Mouse (Mus musculus) thymus, adult 2 months (tissue): ENCODE measurements around the gene Lrrc45. TPM values are rescaled to one million over a fixed set of nuclear protein-coding genes. Genes with fewer than 3 reads are reported as not detected.
A peak's percentile ranks its signal among the peaks of the same experiment; 100 is the strongest.
"Not testable (repeated sequence)": the region's sequence is repeated elsewhere in the genome, so short reads cannot be mapped to it uniquely, and the experiment has no call there.

Source experiments
- DNase-seq: peaks from one replicate; pipeline ENCODE4 v3.0.0; 2021
- H3K27ac ChIP-seq: fragments of 200-500 bp; 2 replicates; pipeline ENCODE4 v1.5.1; 2012; ENCODE audit warnings: low read length, control low read depth; ENCODE audit not compliant: control insufficient read depth, insufficient read depth
- H3K27me3 ChIP-seq: fragments of 200-500 bp; 2 replicates; pipeline ENCODE4 v1.6.1; 2012; ENCODE audit warnings: mild to moderate bottlenecking, low read length, moderate library complexity, mixed read lengths; ENCODE audit not compliant: control insufficient read depth, insufficient read depth
- H3K36me3 ChIP-seq: fragments of 200-500 bp; 2 replicates; pipeline ENCODE4 v1.6.1; 2012; ENCODE audit warnings: mild to moderate bottlenecking, low read length, moderate library complexity; ENCODE audit not compliant: control insufficient read depth, insufficient read depth
- H3K4me1 ChIP-seq: fragments of 200-500 bp; replicated peaks from 2 replicates; pipeline ENCODE4 v1.6.1; 2012; ENCODE audit warnings: low read length; ENCODE audit not compliant: control insufficient read depth, insufficient read depth
- H3K4me3 ChIP-seq: fragments of 200-500 bp; 2 replicates; pipeline ENCODE4 v1.5.1; 2012; ENCODE audit warnings: mild to moderate bottlenecking, low read length, control low read depth, moderate library complexity; ENCODE audit not compliant: control insufficient read depth, insufficient read depth
- CTCF ChIP-seq: fragments of 200-500 bp; IDR thresholded peaks from 2 replicates; pipeline ENCODE4 v1.5.1; 2012; ENCODE audit warnings: mild to moderate bottlenecking, control low read depth, low read length, moderate library complexity, borderline replicate concordance; ENCODE audit not compliant: control insufficient read depth, poor library complexity, insufficient read depth; ENCODE audit errors: extremely low read depth
- POLR2A ChIP-seq: fragments of 200-500 bp; IDR thresholded peaks from 2 replicates; pipeline ENCODE4 v1.6.1; 2012; ENCODE audit warnings: mild to moderate bottlenecking, low read length, control low read depth, moderate library complexity; ENCODE audit not compliant: control insufficient read depth, poor library complexity, insufficient read depth; ENCODE audit errors: extremely low read depth
- WGBS: fragments of 180-500 bp; shearing (Covaris S2); methylation state at CpG from one replicate; pipeline ENCODE4 v1.1.7; 2018; 5-methylcytosine and 5-hydroxymethylcytosine counted together
- polyA plus RNA-seq: library from polyadenylated mRNA; depleted of rRNA; stranded (reverse); fragments of >200 nt; gene quantifications from 2 replicates; pipeline ENCODE4 v1.2.3, GENCODE M21; 2012

The Lrrc45 gene
- polyA plus RNA-seq, 1 experiment, result 77.3 TPM

- no peaks in the 10 kb centered on the region for H3K36me3 ChIP-seq
- H3K4me3 ChIP-seq, result no peak overlapping the region
- H3K27ac ChIP-seq, result no peak overlapping the region
- H3K27me3 ChIP-seq, result no peaks in the 10 kb centered on the region; the same call in 1 of the 2 replicates
- DNase-seq, result no peak
- TF ChIP-seq POLR2A, result no peak
- no peak for TF ChIP-seq CTCF
- peaks cover 9% of the 10 kb centered on the region for H3K4me1 ChIP-seq
- WGBS, result 66% methylated on average over 12 of the region's 12 CpGs
These were observed 13.8 kb downstream of the Lrrc45 start for GRCm38 (mm10) chr11:120727564-120727963.

- Histone ChIP-seq H3K4me1 (peaks cover 9% of the 10 kb centered on the region), H3K36me3 (no peaks in the 10 kb centered on the region), H3K4me3 (no peak overlapping the region), H3K27ac (no peak overlapping the region), H3K27me3 (no peaks in the 10 kb centered on the region; the same call in 1 of the 2 replicates)
- TF ChIP-seq CTCF (no peak), POLR2A (no peak)
- 91% methylated on average over 11 of the region's 11 CpGs for WGBS
- no peak for DNase-seq
These were observed 15.0 kb downstream of the Lrrc45 start for GRCm38 (mm10) chr11:120728530-120729240.

- not testable (repeated sequence) for H3K4me1 ChIP-seq, H3K36me3 ChIP-seq, H3K27me3 ChIP-seq, H3K27ac ChIP-seq, H3K4me3 ChIP-seq, DNase-seq
- 8% methylated on average over 17 of the region's 21 CpGs for WGBS
These were observed 15.8 kb downstream of the Lrrc45 start for GRCm38 (mm10) chr11:120729432-120730050.

GRCm38 (mm10) chr11:120730331-120730870 lies 16.7 kb downstream of the Lrrc45 start:
- Histone ChIP-seq H3K27ac (no peak overlapping the region), H3K4me1 (peaks cover 9% of the 10 kb centered on the region), H3K4me3 (no peak overlapping the region), H3K27me3 (no peaks in the 10 kb centered on the region; the same call in 1 of the 2 replicates), H3K36me3 (no peaks in the 10 kb centered on the region)
- TF ChIP-seq CTCF (no peak), POLR2A (no peak)
- no peak for DNase-seq
- WGBS, result 97% methylated on average over 10 of the region's 10 CpGs

GRCm38 (mm10) chr11:120731395-120731794 lies 17.7 kb downstream of the Lrrc45 start:
- no peak for DNase-seq
- no peak for TF ChIP-seq CTCF
- no peak for TF ChIP-seq POLR2A
- Histone ChIP-seq H3K27ac (peak overlapping the region; percentile 19; the same call in 1 of the 2 replicates), H3K4me3 (no peak overlapping the region), H3K4me1 (peaks cover 9% of the 10 kb centered on the region), H3K27me3 (no peaks in the 10 kb centered on the region; the same call in 1 of the 2 replicates), H3K36me3 (no peaks in the 10 kb centered on the region)
- 94% methylated on average over 1 of the region's 1 CpGs for WGBS

GRCm38 (mm10) chr11:120731858-120732680 lies 18.3 kb downstream of the Lrrc45 start, which contains the start of gene Cbr2:
Gene Cbr2, minus strand, starts transcription at chr11:120732114.
- Histone ChIP-seq H3K4me3 (no peak within 1 kb of the TSS), H3K4me1 (peaks cover 4% of the 10 kb centered on the region), H3K27me3 (no peaks in the 10 kb centered on the region; the same call in 1 of the 2 replicates), H3K27ac (peak within 1 kb of the TSS; percentile 19; the same call in 1 of the 2 replicates), H3K36me3 (no peaks in the 10 kb centered on the region)
- TF ChIP-seq CTCF (no peak), POLR2A (no peak)
- 91% methylated on average over 12 of the region's 12 CpGs for WGBS
- no peak for DNase-seq
